Mouse (Mus musculus): ENCODE measurements around the gene Mfsd9. TPM values are rescaled to one million over a fixed set of nuclear protein-coding genes. Genes with fewer than 3 reads are reported as not detected.

Mfsd9 gene
- polyA plus RNA-seq, 1 experiment from 2014 or later, result 4.2 TPM

- Histone ChIP-seq H3K27ac (ENCODE audit: low read depth) (no peak overlapping the region), H3K4me1 (replicated peaks; ENCODE audit: control insufficient read depth, insufficient read depth, low read length) (no peaks in the 10 kb centered on the region), H3K9ac (ENCODE audit: low read length) (no peak overlapping the region), H3K36me3 (ENCODE audit: control insufficient read depth, insufficient read depth, low read length) (0 out of 2 replicates have a peak, but pooled peaks cover 3% of the 10 kb centered on the region), H3K27me3 (replicated peaks; ENCODE audit: control insufficient read depth, insufficient read depth, low read length) (no peaks in the 10 kb centered on the region), H3K4me2 (ENCODE audit: low read length) (no peak overlapping the region), H3K4me3 (ENCODE audit: low read depth, low read length) (no peak overlapping the region), H3K9me3 (ENCODE audit: control insufficient read depth, low read length) (no peaks in the 10 kb centered on the region)
- 91% methylated on average over 7 of the region's 7 CpGs for WGBS
- ATAC-seq (replicated peaks; ENCODE audit: low FRiP score, low TSS enrichment, low read depth), result no peak
- DNase-seq (ENCODE audit: low spot score), result no peak
Observed at GRCm38 (mm10) chr1:40771196-40771970, 19.1 kb downstream of the Mfsd9 start.

- no peaks in the 10 kb centered on the region for H3K27me3 ChIP-seq (replicated peaks; ENCODE audit: control insufficient read depth, insufficient read depth, low read length)
- H3K36me3 ChIP-seq (ENCODE audit: control insufficient read depth, insufficient read depth, low read length), result 0 out of 2 replicates have a peak, but pooled peaks cover 3% of the 10 kb centered on the region
- no peak overlapping the region for H3K4me3 ChIP-seq (ENCODE audit: low read depth, low read length)
- DNase-seq (ENCODE audit: low spot score) (no peak), ATAC-seq (replicated peaks; ENCODE audit: low FRiP score, low TSS enrichment, low read depth) (no peak)
- no peaks in the 10 kb centered on the region for H3K9me3 ChIP-seq (ENCODE audit: control insufficient read depth, low read length)
- no peaks in the 10 kb centered on the region for H3K4me1 ChIP-seq (replicated peaks; ENCODE audit: control insufficient read depth, insufficient read depth, low read length)
- no peak overlapping the region for H3K9ac ChIP-seq (ENCODE audit: low read length)
- WGBS, result 74% methylated on average over 4 of the region's 4 CpGs
- no peak overlapping the region for H3K4me2 ChIP-seq (ENCODE audit: low read length)
- no peak overlapping the region for H3K27ac ChIP-seq (ENCODE audit: low read depth)
Observed at GRCm38 (mm10) chr1:40769331-40769894, 21.1 kb downstream of the Mfsd9 start.

GRCm38 (mm10) chr1:40768606-40769005, 21.9 kb downstream of the Mfsd9 start:
- 32% methylated on average over 6 of the region's 6 CpGs for WGBS
- no peak for ATAC-seq (replicated peaks; ENCODE audit: low FRiP score, low TSS enrichment, low read depth)

GRCm38 (mm10) chr1:40767588-40767987, 22.9 kb downstream of the Mfsd9 start:
- DNase-seq (ENCODE audit: low spot score), result no peak
- H3K4me2 ChIP-seq (ENCODE audit: low read length), result no peak overlapping the region
- no peaks in the 10 kb centered on the region for H3K9me3 ChIP-seq (ENCODE audit: control insufficient read depth, low read length)
- WGBS, result 87% methylated on average over 18 of the region's 18 CpGs
- H3K27me3 ChIP-seq (replicated peaks; ENCODE audit: control insufficient read depth, insufficient read depth, low read length), result no peaks in the 10 kb centered on the region
- no peak overlapping the region for H3K4me3 ChIP-seq (ENCODE audit: low read depth, low read length)
- H3K4me1 ChIP-seq (replicated peaks; ENCODE audit: control insufficient read depth, insufficient read depth, low read length), result no peaks in the 10 kb centered on the region
- H3K9ac ChIP-seq (ENCODE audit: low read length), result no peak overlapping the region
- no peak for ATAC-seq (replicated peaks; ENCODE audit: low FRiP score, low TSS enrichment, low read depth)
- no peak overlapping the region for H3K27ac ChIP-seq (ENCODE audit: low read depth)
- H3K36me3 ChIP-seq (ENCODE audit: control insufficient read depth, insufficient read depth, low read length), result no peaks in the 10 kb centered on the region

More at GRCm38 (mm10) chr1:40768606-40769005, 21.9 kb downstream of the Mfsd9 start:
- Histone ChIP-seq H3K27me3 (replicated peaks; ENCODE audit: control insufficient read depth, insufficient read depth, low read length) (no peaks in the 10 kb centered on the region), H3K27ac (ENCODE audit: low read depth) (no peak overlapping the region), H3K9me3 (ENCODE audit: control insufficient read depth, low read length) (no peaks in the 10 kb centered on the region), H3K4me3 (ENCODE audit: low read depth, low read length) (no peak overlapping the region), H3K36me3 (ENCODE audit: control insufficient read depth, insufficient read depth, low read length) (0 out of 2 replicates have a peak, but pooled peaks cover 1% of the 10 kb centered on the region), H3K4me1 (replicated peaks; ENCODE audit: control insufficient read depth, insufficient read depth, low read length) (no peaks in the 10 kb centered on the region), H3K4me2 (ENCODE audit: low read length) (no peak overlapping the region), H3K9ac (ENCODE audit: low read length) (no peak overlapping the region)
- DNase-seq (ENCODE audit: low spot score), result peak; percentile 71

- ATAC-seq (replicated peaks; ENCODE audit: low FRiP score, low TSS enrichment, low read depth), result no peak
- no peaks in the 10 kb centered on the region for H3K27me3 ChIP-seq (replicated peaks; ENCODE audit: control insufficient read depth, insufficient read depth, low read length)
- no peaks in the 10 kb centered on the region for H3K9me3 ChIP-seq (ENCODE audit: control insufficient read depth, low read length)
- 76% methylated on average over 12 of the region's 12 CpGs for WGBS
- no peak for DNase-seq (ENCODE audit: low spot score)
- H3K27ac ChIP-seq (ENCODE audit: low read depth), result no peak overlapping the region
- H3K36me3 ChIP-seq (ENCODE audit: control insufficient read depth, insufficient read depth, low read length), result no peaks in the 10 kb centered on the region
- H3K4me2 ChIP-seq (ENCODE audit: low read length), result no peak overlapping the region
- no peak overlapping the region for H3K9ac ChIP-seq (ENCODE audit: low read length)
- H3K4me3 ChIP-seq (ENCODE audit: low read depth, low read length), result no peak overlapping the region
- no peaks in the 10 kb centered on the region for H3K4me1 ChIP-seq (replicated peaks; ENCODE audit: control insufficient read depth, insufficient read depth, low read length)
Observed at GRCm38 (mm10) chr1:40765521-40765920, 25.0 kb downstream of the Mfsd9 start.

- WGBS, result 46% methylated on average over 15 of the region's 15 CpGs
- Histone ChIP-seq H3K4me2 (ENCODE audit: low read length) (no peak overlapping the region), H3K27me3 (replicated peaks; ENCODE audit: control insufficient read depth, insufficient read depth, low read length) (no peaks in the 10 kb centered on the region), H3K27ac (ENCODE audit: low read depth) (no peak overlapping the region), H3K36me3 (ENCODE audit: control insufficient read depth, insufficient read depth, low read length) (no peaks in the 10 kb centered on the region), H3K9ac (ENCODE audit: low read length) (no peak overlapping the region), H3K4me1 (replicated peaks; ENCODE audit: control insufficient read depth, insufficient read depth, low read length) (no peaks in the 10 kb centered on the region), H3K4me3 (ENCODE audit: low read depth, low read length) (no peak overlapping the region), H3K9me3 (ENCODE audit: control insufficient read depth, low read length) (no peaks in the 10 kb centered on the region)
- DNase-seq (ENCODE audit: low spot score) (peak; percentile 56), ATAC-seq (replicated peaks; ENCODE audit: low FRiP score, low TSS enrichment, low read depth) (peak; percentile 71; the same call in 1 of the 2 replicates)
Observed at GRCm38 (mm10) chr1:40764701-40765275, 25.7 kb downstream of the Mfsd9 start.

GRCm38 (mm10) chr1:40764042-40764441, 26.4 kb downstream of the Mfsd9 start:
- 97% methylated on average over 1 of the region's 1 CpGs for WGBS

GRCm38 (mm10) chr1:40759751-40760445, 30.6 kb downstream of the Mfsd9 start:
- 83% methylated on average over 6 of the region's 6 CpGs for WGBS

More at GRCm38 (mm10) chr1:40764042-40764441, 26.4 kb downstream of the Mfsd9 start:
- Histone ChIP-seq H3K4me3 (ENCODE audit: low read depth, low read length) (no peak overlapping the region), H3K4me1 (replicated peaks; ENCODE audit: control insufficient read depth, insufficient read depth, low read length) (no peaks in the 10 kb centered on the region), H3K27me3 (replicated peaks; ENCODE audit: control insufficient read depth, insufficient read depth, low read length) (no peaks in the 10 kb centered on the region), H3K4me2 (ENCODE audit: low read length) (no peak overlapping the region), H3K27ac (ENCODE audit: low read depth) (no peak overlapping the region), H3K36me3 (ENCODE audit: control insufficient read depth, insufficient read depth, low read length) (no peaks in the 10 kb centered on the region), H3K9me3 (ENCODE audit: control insufficient read depth, low read length) (no peaks in the 10 kb centered on the region), H3K9ac (ENCODE audit: low read length) (no peak overlapping the region)
- no peak for DNase-seq (ENCODE audit: low spot score)
- ATAC-seq (replicated peaks; ENCODE audit: low FRiP score, low TSS enrichment, low read depth), result no peak

More at GRCm38 (mm10) chr1:40759751-40760445, 30.6 kb downstream of the Mfsd9 start:
- Histone ChIP-seq H3K27ac (ENCODE audit: low read depth) (no peak overlapping the region), H3K4me3 (ENCODE audit: low read depth, low read length) (no peak overlapping the region), H3K27me3 (replicated peaks; ENCODE audit: control insufficient read depth, insufficient read depth, low read length) (no peaks in the 10 kb centered on the region), H3K9ac (ENCODE audit: low read length) (no peak overlapping the region), H3K9me3 (ENCODE audit: control insufficient read depth, low read length) (no peaks in the 10 kb centered on the region), H3K36me3 (ENCODE audit: control insufficient read depth, insufficient read depth, low read length) (no peaks in the 10 kb centered on the region), H3K4me1 (replicated peaks; ENCODE audit: control insufficient read depth, insufficient read depth, low read length) (no peaks in the 10 kb centered on the region), H3K4me2 (ENCODE audit: low read length) (no peak overlapping the region)
- ATAC-seq (replicated peaks; ENCODE audit: low FRiP score, low TSS enrichment, low read depth), result no peak
- DNase-seq (ENCODE audit: low spot score), result no peak

All from intestine, embryonic 14.5 days (tissue).